Mouse (Mus musculus) urinary bladder, postnatal 10 days (tissue): ENCODE measurements around the gene Eps8l3.

Experiments
- DNase-seq: peaks from one replicate; pipeline ENCODE4 v3.0.0; 2022; ENCODE audit warnings: low spot score

Gene Eps8l3

GRCm38 (mm10) chr3:107877005-107877404 lies at the start of gene Eps8l3:
Gene Eps8l3 (plus strand): TSS chr3:107877229.
- no peak for DNase-seq

- no peak for DNase-seq
These were observed 49.1 kb upstream of the Eps8l3 start for GRCm38 (mm10) chr3:107827873-107828405.

- DNase-seq = no peak
These were observed 48.5 kb upstream of the Eps8l3 start for GRCm38 (mm10) chr3:107828518-107828917.

- DNase-seq = no peak
These were observed 48.0 kb upstream of the Eps8l3 start for GRCm38 (mm10) chr3:107828997-107829396.

GRCm38 (mm10) chr3:107829625-107830024 lies 47.4 kb upstream of the Eps8l3 start:
- no peak for DNase-seq

- no peak for DNase-seq
These were observed 45.0 kb upstream of the Eps8l3 start for GRCm38 (mm10) chr3:107831875-107832554.

GRCm38 (mm10) chr3:107832645-107833044 lies 44.4 kb upstream of the Eps8l3 start:
- no peak for DNase-seq

- DNase-seq = no peak
These were observed 43.7 kb upstream of the Eps8l3 start for GRCm38 (mm10) chr3:107833370-107833769.

GRCm38 (mm10) chr3:107833872-107834341 lies 43.1 kb upstream of the Eps8l3 start:
- DNase-seq = no peak

GRCm38 (mm10) chr3:107835301-107835700 lies 41.7 kb upstream of the Eps8l3 start:
- no peak for DNase-seq

- DNase-seq = no peak
These were observed 37.2 kb upstream of the Eps8l3 start for GRCm38 (mm10) chr3:107839855-107840254.

- no peak for DNase-seq
These were observed 36.2 kb upstream of the Eps8l3 start for GRCm38 (mm10) chr3:107840855-107841254.

GRCm38 (mm10) chr3:107841370-107841769 lies 35.7 kb upstream of the Eps8l3 start:
- no peak for DNase-seq

- DNase-seq = no peak
These were observed 33.6 kb upstream of the Eps8l3 start for GRCm38 (mm10) chr3:107843406-107843805.

- DNase-seq = no peak
These were observed 33.0 kb upstream of the Eps8l3 start for GRCm38 (mm10) chr3:107844001-107844400.

GRCm38 (mm10) chr3:107844499-107844898 lies 32.5 kb upstream of the Eps8l3 start:
- DNase-seq = no peak

GRCm38 (mm10) chr3:107846175-107846574 lies 30.9 kb upstream of the Eps8l3 start:
- DNase-seq = no peak

- no peak for DNase-seq
These were observed 30.2 kb upstream of the Eps8l3 start for GRCm38 (mm10) chr3:107846835-107847234.

GRCm38 (mm10) chr3:107848126-107848525 lies 28.9 kb upstream of the Eps8l3 start:
- no peak for DNase-seq

GRCm38 (mm10) chr3:107849000-107849692 lies 27.9 kb upstream of the Eps8l3 start:
- DNase-seq = no peak

GRCm38 (mm10) chr3:107849693-107850031 lies 27.4 kb upstream of the Eps8l3 start:
- DNase-seq = no peak

GRCm38 (mm10) chr3:107850418-107851031 lies 26.5 kb upstream of the Eps8l3 start:
- DNase-seq = no peak

- no peak for DNase-seq
These were observed 24.2 kb upstream of the Eps8l3 start for GRCm38 (mm10) chr3:107852786-107853185.
